Mouse (Mus musculus): ENCODE measurements at regions not wholly inside any gene's neighbourhood (a gene's known extent, or its start where the extent isn't known, plus 50 kb on each side); places are given as distances from the start of the nearest gene placed in this dataset.

DNA sequence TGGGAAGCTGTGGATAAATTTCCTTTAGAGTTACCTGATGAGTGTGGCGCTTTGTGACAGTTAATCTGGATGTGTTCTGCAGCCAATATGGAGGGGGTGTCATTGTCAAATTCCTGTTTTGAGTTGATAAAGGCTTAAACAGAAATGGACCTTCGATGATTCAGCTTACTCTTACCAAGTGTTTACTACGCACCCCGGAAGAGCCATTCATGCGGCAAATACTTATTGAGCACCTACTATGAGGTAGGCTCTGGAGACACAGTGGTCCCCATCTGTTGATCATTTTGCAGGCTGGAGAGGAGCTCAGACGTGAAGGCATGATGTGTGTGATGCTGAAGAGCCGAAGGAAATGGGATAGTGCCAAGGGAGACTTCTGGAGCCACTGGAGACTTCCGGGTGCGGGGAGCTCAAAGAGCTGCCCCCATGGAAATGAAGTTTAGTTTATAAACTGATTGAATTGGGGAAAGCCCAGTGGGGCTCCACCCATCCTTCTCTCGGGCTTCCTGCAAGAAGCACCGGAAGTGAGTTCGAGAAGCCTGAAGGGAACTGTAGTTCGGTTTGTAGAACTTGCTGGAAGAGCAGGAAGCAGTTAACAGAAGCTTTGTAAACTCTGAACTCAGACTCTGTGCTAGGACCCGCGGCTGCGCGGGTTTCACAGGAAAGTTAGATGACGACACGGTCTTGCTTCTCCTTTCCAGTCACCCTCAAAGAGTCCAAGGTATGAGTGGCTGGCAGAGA lies 187.7 kb downstream of the Katnal1 start:
- no peak overlapping the region for H3K9ac ChIP-seq (replicated peaks)

DNA sequence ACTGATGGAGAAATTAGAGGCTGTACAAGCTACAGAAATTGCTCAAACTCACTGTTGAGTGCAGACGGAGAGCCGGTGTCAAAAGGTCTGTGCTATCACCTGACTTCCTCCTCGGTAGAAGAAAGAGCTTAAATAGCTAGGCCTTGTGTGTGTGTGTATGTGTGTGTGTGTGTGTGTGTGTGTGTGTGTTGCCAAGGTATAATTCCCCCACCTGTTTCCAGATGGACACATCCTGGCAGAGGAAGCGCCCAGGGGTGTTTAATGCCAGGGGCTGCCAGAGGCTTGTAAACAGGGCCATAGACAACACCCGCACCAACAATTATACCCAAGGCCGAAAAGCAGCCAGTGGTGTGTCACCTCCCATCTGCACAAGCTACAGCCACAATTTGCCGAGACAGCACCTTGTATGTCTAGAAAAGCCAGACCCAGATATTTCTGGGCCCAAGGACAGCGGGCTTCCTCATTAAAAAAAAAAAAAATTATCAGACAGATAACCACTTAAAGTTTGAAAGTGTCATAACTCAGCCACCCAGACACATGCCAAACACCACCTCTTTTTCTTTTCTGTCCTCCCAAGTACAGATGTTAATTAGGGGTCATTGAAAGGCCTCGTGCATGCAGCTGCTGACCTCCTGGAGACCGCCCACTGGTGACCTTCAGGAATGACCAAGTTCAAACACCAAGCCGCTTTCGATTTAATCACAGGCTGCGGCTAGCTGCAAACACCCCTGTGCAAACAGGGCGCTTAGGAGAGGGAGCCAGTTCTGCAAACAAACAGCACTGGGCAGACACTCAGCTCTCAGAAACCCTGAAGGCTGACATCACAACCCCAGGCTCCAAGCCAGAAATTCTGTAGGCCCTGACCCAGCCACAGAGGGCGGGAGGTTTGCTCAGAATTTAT lies 188.0 kb upstream of the Ubl3 start:
- H3K4me3 ChIP-seq (ENCODE audit: insufficient read depth in 1 of 2, low read depth in 2 of 2, low read length in 2 of 2) = no peak overlapping the region
- no peaks in the 10 kb centered on the region for H3K9me3 ChIP-seq (ENCODE audit: control insufficient read depth, low read length)
- ATAC-seq (ENCODE audit: insufficient read depth) (peak; percentile 71), DNase-seq (ENCODE audit: low read depth in 3 of 3, low spot score in 3 of 3) (peak in 2 of 3 experiments; percentile 28 to 33)
- H3K9ac ChIP-seq (replicated peaks) = no peak overlapping the region
- peaks cover 0 to 22% of the 10 kb centered on the region in 2 experiments; a peak in 3 of 4 replicates for H3K4me1 ChIP-seq (replicated peaks; ENCODE audit: control insufficient read depth in 2 of 2, insufficient read depth in 2 of 2, low read length in 1 of 2)
- no peak for TF ChIP-seq CTCF (IDR thresholded peaks at IDR 0.05; ENCODE audit: low read depth)
- TF ChIP-seq EP300 (IDR thresholded peaks at IDR 0.05; ENCODE audit: low read depth) = no peak
- no peak overlapping the region for H3K27ac ChIP-seq
- H3K27me3 ChIP-seq (ENCODE audit: control insufficient read depth, insufficient read depth, low read length) = no peaks in the 10 kb centered on the region
- 59% methylated on average over 15 of the region's 15 CpGs for WGBS (ENCODE audit: insufficient replicate concordance)
- H3K4me2 ChIP-seq (ENCODE audit: low read depth) = no peak overlapping the region
- H3K36me3 ChIP-seq (replicated peaks; ENCODE audit: control insufficient read depth, insufficient read depth, low read depth) = no peaks in the 10 kb centered on the region

More for the DNA sequence above, 187.7 kb downstream of the Katnal1 start:
- no peaks in the 10 kb centered on the region for H3K36me3 ChIP-seq (replicated peaks; ENCODE audit: control insufficient read depth, insufficient read depth, low read depth)
- no peaks in the 10 kb centered on the region for H3K27me3 ChIP-seq (ENCODE audit: control insufficient read depth, insufficient read depth, low read length)
- peaks cover 0 to 22% of the 10 kb centered on the region in 2 experiments; a peak in 3 of 4 replicates for H3K4me1 ChIP-seq (replicated peaks; ENCODE audit: control insufficient read depth in 2 of 2, insufficient read depth in 2 of 2, low read length in 1 of 2)
- DNase-seq (ENCODE audit: low read depth in 3 of 3, low spot score in 3 of 3) (no peak), ATAC-seq (ENCODE audit: insufficient read depth) (no peak)
- H3K27ac ChIP-seq = no peak overlapping the region
- H3K4me2 ChIP-seq (ENCODE audit: low read depth) = no peak overlapping the region
- TF ChIP-seq EP300 (IDR thresholded peaks at IDR 0.05; ENCODE audit: low read depth) (no peak), CTCF (IDR thresholded peaks at IDR 0.05; ENCODE audit: low read depth) (no peak)
- 62% methylated on average over 19 of the region's 19 CpGs for WGBS (ENCODE audit: insufficient replicate concordance)
- no peaks in the 10 kb centered on the region for H3K9me3 ChIP-seq (ENCODE audit: control insufficient read depth, low read length)
- no peak overlapping the region for H3K4me3 ChIP-seq (ENCODE audit: insufficient read depth in 1 of 2, low read depth in 2 of 2, low read length in 2 of 2)

DNA sequence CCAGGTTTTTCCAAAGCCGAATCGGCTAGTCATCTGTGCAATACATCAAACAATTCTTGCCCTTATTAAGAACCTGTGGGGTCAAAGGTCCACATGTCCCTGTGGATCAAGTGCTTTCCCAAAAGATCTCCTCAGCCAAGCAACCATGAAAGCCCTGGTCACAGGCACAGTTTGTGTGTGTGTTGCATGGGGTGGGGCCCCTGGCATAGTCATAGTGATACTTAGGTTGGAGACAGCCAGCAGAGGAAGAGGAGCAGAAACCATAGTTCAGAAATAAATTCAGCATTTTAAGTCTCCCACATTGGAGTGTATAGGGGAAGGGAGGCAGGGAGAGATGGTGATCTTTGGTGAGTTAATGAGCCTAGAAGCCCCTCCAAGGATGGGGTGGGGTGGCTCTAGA lies 187.1 kb upstream of the Ubl3 start:
- WGBS (ENCODE audit: insufficient replicate concordance) = 72% methylated on average over 2 of the region's 2 CpGs
- Histone ChIP-seq H3K4me1 (replicated peaks; ENCODE audit: control insufficient read depth in 2 of 2, insufficient read depth in 2 of 2, low read length in 1 of 2) (peaks cover 0 to 22% of the 10 kb centered on the region in 2 experiments; a peak in 3 of 4 replicates), H3K4me2 (ENCODE audit: low read depth) (no peak overlapping the region), H3K36me3 (replicated peaks; ENCODE audit: control insufficient read depth, insufficient read depth, low read depth) (no peaks in the 10 kb centered on the region), H3K4me3 (ENCODE audit: insufficient read depth in 1 of 2, low read depth in 2 of 2, low read length in 2 of 2) (no peak overlapping the region), H3K9ac (replicated peaks) (no peak overlapping the region), H3K27ac (no peak overlapping the region), H3K27me3 (ENCODE audit: control insufficient read depth, insufficient read depth, low read length) (no peaks in the 10 kb centered on the region), H3K9me3 (ENCODE audit: control insufficient read depth, low read length) (no peaks in the 10 kb centered on the region)
- ATAC-seq (ENCODE audit: insufficient read depth) = no peak
- TF ChIP-seq EP300 (IDR thresholded peaks at IDR 0.05; ENCODE audit: low read depth) (no peak), CTCF (IDR thresholded peaks at IDR 0.05; ENCODE audit: low read depth) (no peak)
- no peak for DNase-seq (ENCODE audit: low read depth in 3 of 3, low spot score in 3 of 3)

DNA sequence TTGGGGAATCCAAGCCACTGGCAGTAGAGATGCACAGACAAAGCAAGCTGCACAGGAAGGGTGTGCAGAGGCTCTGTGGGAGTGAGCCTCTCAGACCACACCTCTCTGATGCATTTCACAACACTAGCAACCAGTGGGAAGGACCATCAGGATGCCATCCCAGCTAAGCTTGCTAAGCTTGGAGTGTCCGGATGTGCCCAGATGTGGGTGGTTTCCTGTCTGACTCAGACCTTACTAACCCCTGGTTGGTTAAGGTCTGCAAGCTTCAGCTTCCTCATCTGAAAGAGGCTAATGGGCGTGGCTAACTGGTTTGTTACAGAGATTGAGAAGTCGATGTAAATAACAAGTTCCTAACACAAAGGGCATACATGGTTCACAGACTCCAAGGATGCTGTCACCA lies 186.6 kb upstream of the Ubl3 start:
- no peak for TF ChIP-seq EP300 (IDR thresholded peaks at IDR 0.05; ENCODE audit: low read depth)
- TF ChIP-seq CTCF (IDR thresholded peaks at IDR 0.05; ENCODE audit: low read depth) = no peak
- H3K9ac ChIP-seq (replicated peaks) = no peak overlapping the region
- H3K36me3 ChIP-seq (replicated peaks; ENCODE audit: control insufficient read depth, insufficient read depth, low read depth) = no peaks in the 10 kb centered on the region
- H3K27me3 ChIP-seq (ENCODE audit: control insufficient read depth, insufficient read depth, low read length) = no peaks in the 10 kb centered on the region
- H3K4me2 ChIP-seq (ENCODE audit: low read depth) = no peak overlapping the region
- H3K27ac ChIP-seq = no peak overlapping the region
- WGBS (ENCODE audit: insufficient replicate concordance) = 12% methylated on average over 3 of the region's 3 CpGs
- ATAC-seq (ENCODE audit: insufficient read depth) (peak; percentile 50), DNase-seq (ENCODE audit: low read depth in 3 of 3, low spot score in 3 of 3) (peak in 2 of 3 experiments; percentile 23 to 56)
- H3K4me1 ChIP-seq (replicated peaks; ENCODE audit: control insufficient read depth in 2 of 2, insufficient read depth in 2 of 2, low read length in 1 of 2) = peaks cover 0 to 22% of the 10 kb centered on the region in 2 experiments; a peak in 3 of 4 replicates
- H3K9me3 ChIP-seq (ENCODE audit: control insufficient read depth, low read length) = no peaks in the 10 kb centered on the region
- no peak overlapping the region for H3K4me3 ChIP-seq (ENCODE audit: insufficient read depth in 1 of 2, low read depth in 2 of 2, low read length in 2 of 2)

DNA sequence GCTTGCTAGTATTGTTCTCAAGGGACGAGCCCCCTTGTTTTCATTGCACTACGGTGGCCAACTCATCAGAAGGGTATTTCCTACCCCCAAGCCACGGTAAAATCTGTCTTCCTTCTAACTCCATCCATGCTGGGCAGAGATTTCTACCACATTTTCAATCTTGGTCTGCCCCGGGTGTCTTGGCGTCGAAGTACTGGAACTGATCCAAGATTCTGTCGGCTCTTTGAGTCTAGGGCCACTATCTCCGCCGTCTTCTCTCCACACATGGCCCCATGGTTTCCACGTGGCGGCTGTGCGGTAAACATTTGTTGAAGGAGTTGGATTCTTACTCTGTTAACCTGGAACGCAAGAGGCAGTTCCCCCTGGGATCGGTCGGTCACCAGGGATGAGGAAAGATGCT lies 177.0 kb upstream of the Ubl3 start:
- Histone ChIP-seq H3K4me2 (ENCODE audit: low read depth) (no peak overlapping the region), H3K27ac (no peak overlapping the region), H3K9me3 (ENCODE audit: control insufficient read depth, low read length) (no peaks in the 10 kb centered on the region), H3K36me3 (replicated peaks; ENCODE audit: control insufficient read depth, insufficient read depth, low read depth) (no peaks in the 10 kb centered on the region), H3K27me3 (ENCODE audit: control insufficient read depth, insufficient read depth, low read length) (no peaks in the 10 kb centered on the region), H3K4me1 (replicated peaks; ENCODE audit: control insufficient read depth in 2 of 2, insufficient read depth in 2 of 2, low read length in 1 of 2) (peaks cover 0 to 2% of the 10 kb centered on the region in 2 experiments; a peak in 2 of 4 replicates), H3K9ac (replicated peaks) (no peak overlapping the region), H3K4me3 (ENCODE audit: insufficient read depth in 1 of 2, low read depth in 2 of 2, low read length in 2 of 2) (no peak overlapping the region)
- WGBS (ENCODE audit: insufficient replicate concordance) = 67% methylated on average over 15 of the region's 15 CpGs
- ATAC-seq (ENCODE audit: insufficient read depth) (no peak), DNase-seq (ENCODE audit: low read depth in 3 of 3, low spot score in 3 of 3) (no peak)
- TF ChIP-seq EP300 (IDR thresholded peaks at IDR 0.05; ENCODE audit: low read depth) (no peak), CTCF (IDR thresholded peaks at IDR 0.05; ENCODE audit: low read depth) (no peak)

Data from liver, embryonic 14.5 days (tissue).